Mouse (Mus musculus): ENCODE results near the gene Pafah2.

GRCm38 (mm10) chr4:134445489-134445888, 49.4 kb downstream of the Pafah2 start:
- TF ChIP-seq POLR2A (IDR thresholded peaks at IDR 0.05; ENCODE audit: low read depth, low read length) = no peak
- no peak for TF ChIP-seq CTCF (IDR thresholded peaks at IDR 0.05; ENCODE audit: extremely low read depth, insufficient read depth, insufficient read length, insufficient replicate concordance)

Measured in spleen, adult 2 months (tissue).